Mouse (Mus musculus): ENCODE results near the gene Adgrv1. TPM values are rescaled to one million over a fixed set of nuclear protein-coding genes. Genes with fewer than 3 reads are reported as not detected.
"Not testable (repeated sequence)": the region's sequence is repeated elsewhere in the genome, so short reads cannot be mapped to it uniquely, and the experiment has no call there.

The Adgrv1 gene
- polyA plus RNA-seq, 1 experiment from 2014 or later, result 38.5 TPM

DNA sequence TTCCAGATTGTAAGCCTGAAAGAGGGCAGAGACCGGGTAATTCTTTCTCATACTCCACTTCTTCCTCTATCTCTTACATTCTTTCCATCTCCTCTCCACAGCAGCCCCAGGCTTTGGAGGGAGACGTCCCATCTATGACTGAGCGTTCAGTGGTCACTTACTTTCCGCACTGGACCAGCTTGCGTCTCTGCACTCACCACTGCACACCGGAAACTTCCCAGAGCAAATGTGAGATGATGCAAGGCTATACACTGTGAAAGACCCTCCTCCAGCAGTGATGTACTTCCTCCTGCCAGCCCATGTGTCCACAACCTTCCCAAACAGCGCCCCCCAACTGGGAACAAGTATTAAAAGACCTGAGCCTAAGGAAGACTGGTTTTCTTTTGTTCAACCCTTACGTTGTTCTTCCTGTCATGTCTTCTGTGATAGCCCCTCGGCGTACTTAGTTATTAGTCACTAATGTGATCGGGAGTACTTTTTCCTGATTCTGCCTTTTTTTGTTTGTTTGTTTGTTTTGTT lies 11.2 kb upstream of the Adgrv1 start:
- Histone ChIP-seq H3K9ac (replicated peaks) (no peak overlapping the region), H3K27ac (replicated peaks) (no peak overlapping the region), H3K27me3 (no peaks in the 10 kb centered on the region), H3K4me3 (no peak overlapping the region), H3K4me2 (replicated peaks) (no peak overlapping the region), H3K36me3 (no peaks in the 10 kb centered on the region), H3K9me3 (no peaks in the 10 kb centered on the region), H3K4me1 (peaks cover 18% of the 10 kb centered on the region)
- ATAC-seq (ENCODE audit: low FRiP score, low read depth), result no peak
- WGBS, result 89% methylated on average over 11 of the region's 11 CpGs

DNA sequence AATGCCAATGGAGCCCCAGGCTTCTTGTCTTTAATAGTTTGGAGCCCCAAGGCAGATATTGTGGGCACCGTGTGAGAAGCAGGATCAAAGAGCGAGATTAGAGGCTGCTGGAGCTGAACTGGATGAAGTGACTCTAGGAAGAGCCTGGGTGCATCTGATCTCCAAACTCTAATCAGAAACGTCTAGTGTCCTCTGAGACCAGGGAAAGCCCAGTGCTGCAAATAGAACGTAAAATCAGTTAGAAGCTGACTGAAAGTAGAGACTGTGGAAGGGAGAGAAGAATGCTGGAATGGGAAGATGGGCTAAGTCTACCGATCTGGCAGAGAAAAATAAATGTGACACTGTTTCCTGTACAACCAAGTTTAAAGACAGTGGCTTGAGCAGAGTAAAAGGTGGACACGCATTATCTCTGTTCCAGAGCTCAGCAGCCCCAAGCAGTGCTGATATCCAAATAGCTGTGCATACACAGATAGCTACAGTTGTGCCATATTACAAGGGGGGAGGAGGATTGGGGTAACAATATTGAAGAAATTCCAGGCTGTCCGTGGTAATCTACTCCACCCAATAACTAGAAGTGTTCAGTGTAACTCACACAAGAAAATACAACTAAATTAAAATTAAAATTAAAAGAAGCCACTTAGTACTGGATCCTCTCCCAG lies 9.7 kb upstream of the Adgrv1 start:
- 48% methylated on average over 7 of the region's 7 CpGs for WGBS
- Histone ChIP-seq H3K36me3 (no peaks in the 10 kb centered on the region), H3K27me3 (no peaks in the 10 kb centered on the region), H3K9me3 (no peaks in the 10 kb centered on the region), H3K9ac (replicated peaks) (no peak overlapping the region), H3K4me1 (peaks cover 18% of the 10 kb centered on the region), H3K27ac (replicated peaks) (peak overlapping the region; percentile 52), H3K4me3 (no peak overlapping the region), H3K4me2 (replicated peaks) (no peak overlapping the region)
- no peak for ATAC-seq (ENCODE audit: low FRiP score, low read depth)

DNA sequence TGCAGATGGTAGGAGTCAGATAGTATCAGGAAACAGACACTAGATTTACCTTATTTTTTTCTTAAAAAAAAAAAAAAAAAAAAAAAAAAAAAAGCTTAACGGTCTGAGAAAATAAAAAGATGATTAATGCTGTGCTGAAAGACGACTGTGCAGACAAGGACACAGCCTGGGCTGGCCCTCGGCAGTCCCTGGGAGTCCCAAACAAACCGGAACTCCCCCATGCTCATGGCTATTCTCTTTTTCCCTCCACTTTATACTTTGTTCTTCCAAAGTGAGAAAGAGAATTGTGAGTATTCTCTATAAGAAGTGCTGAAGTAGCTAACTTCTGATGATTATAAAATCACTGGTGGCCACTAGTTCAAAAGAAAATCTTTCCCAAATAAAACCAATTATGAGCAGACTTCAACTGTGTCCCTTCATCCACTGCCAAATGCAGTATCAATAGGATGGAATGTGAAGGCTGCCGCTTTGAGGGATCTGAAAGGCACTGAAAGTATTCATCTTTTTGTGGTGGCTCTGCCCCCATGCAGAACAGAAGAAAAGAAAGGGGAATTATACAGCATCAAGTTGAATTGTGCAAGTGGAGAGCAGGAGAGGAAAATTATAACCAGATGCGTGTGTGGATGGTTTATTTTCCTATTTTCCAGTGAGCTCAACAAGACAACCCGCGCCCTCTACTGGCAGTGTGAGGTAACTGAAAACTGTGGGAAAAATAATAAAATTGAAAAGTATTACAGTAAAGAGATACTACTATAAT lies 8.5 kb upstream of the Adgrv1 start:
- H3K9ac ChIP-seq (replicated peaks), result no peak overlapping the region
- no peak overlapping the region; the same call in 1 of the 2 replicates for H3K4me3 ChIP-seq
- WGBS, result 4% methylated on average over 8 of the region's 8 CpGs
- peak overlapping the region; percentile 39 for H3K4me2 ChIP-seq (replicated peaks)
- peaks cover 4% of the 10 kb centered on the region; the same call in 1 of the 2 replicates for H3K27me3 ChIP-seq
- peak overlapping the region; percentile 75 for H3K27ac ChIP-seq (replicated peaks)
- H3K36me3 ChIP-seq, result no peaks in the 10 kb centered on the region
- peak; percentile 68 for ATAC-seq (ENCODE audit: low FRiP score, low read depth)
- peaks cover 18% of the 10 kb centered on the region for H3K4me1 ChIP-seq
- H3K9me3 ChIP-seq, result no peaks in the 10 kb centered on the region

- no peaks in the 10 kb centered on the region for H3K36me3 ChIP-seq
- peaks cover 4% of the 10 kb centered on the region; the same call in 1 of the 2 replicates for H3K27me3 ChIP-seq
- peak; percentile 42 for ATAC-seq (ENCODE audit: low FRiP score, low read depth)
- no peaks in the 10 kb centered on the region for H3K9me3 ChIP-seq
- H3K27ac ChIP-seq (replicated peaks), result peak overlapping the region; percentile 75
- WGBS, result 45% methylated on average over 6 of the region's 6 CpGs
- H3K4me1 ChIP-seq, result peaks cover 18% of the 10 kb centered on the region
- no peak overlapping the region for H3K4me2 ChIP-seq (replicated peaks)
- no peak overlapping the region for H3K4me3 ChIP-seq
- no peak overlapping the region for H3K9ac ChIP-seq (replicated peaks)
Observed at GRCm38 (mm10) chr13:81640881-81641280, 7.9 kb upstream of the Adgrv1 start.

DNA sequence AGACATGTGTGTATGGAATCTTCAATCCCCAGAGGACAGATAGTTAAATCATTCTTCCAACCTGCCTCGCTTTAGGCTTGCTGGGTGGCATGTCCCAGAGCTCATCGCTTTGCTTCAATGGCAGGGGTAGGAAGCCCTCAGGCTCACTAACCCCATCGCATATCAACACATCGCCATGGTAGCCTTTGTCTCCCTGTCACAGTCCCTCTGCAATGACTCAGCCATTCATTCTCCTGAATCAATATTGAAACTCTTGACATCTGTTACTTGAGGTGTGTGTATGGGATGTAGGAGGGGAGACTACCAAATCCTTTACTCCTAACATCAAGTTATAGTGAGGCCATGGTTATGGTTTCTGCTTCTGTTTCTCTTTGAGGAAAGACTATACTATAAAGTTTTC lies 6.7 kb upstream of the Adgrv1 start:
- Histone ChIP-seq H3K36me3 (no peaks in the 10 kb centered on the region), H3K9me3 (no peaks in the 10 kb centered on the region), H3K27me3 (peaks cover 4% of the 10 kb centered on the region; the same call in 1 of the 2 replicates), H3K4me1 (peaks cover 18% of the 10 kb centered on the region), H3K4me3 (no peak overlapping the region), H3K27ac (replicated peaks) (no peak overlapping the region), H3K4me2 (replicated peaks) (no peak overlapping the region), H3K9ac (replicated peaks) (no peak overlapping the region)
- WGBS, result 9% methylated on average over 4 of the region's 4 CpGs
- ATAC-seq (ENCODE audit: low FRiP score, low read depth), result peak; percentile 72

GRCm38 (mm10) chr13:81630566-81630965 lies 2.4 kb downstream of the Adgrv1 start:
- peaks cover 44% of the 10 kb centered on the region for H3K4me1 ChIP-seq
- peak; percentile 39; the same call in 1 of the 2 replicates for ATAC-seq (ENCODE audit: low FRiP score, low read depth)
- peak overlapping the region; percentile 69 for H3K27ac ChIP-seq (replicated peaks)
- H3K9me3 ChIP-seq, result no peaks in the 10 kb centered on the region
- peak overlapping the region; percentile 48 for H3K4me2 ChIP-seq (replicated peaks)
- no peak overlapping the region for H3K9ac ChIP-seq (replicated peaks)
- H3K4me3 ChIP-seq, result peak overlapping the region; percentile 26
- H3K27me3 ChIP-seq, result peaks cover 3% of the 10 kb centered on the region; the same call in 1 of the 2 replicates
- 4% methylated on average over 5 of the region's 5 CpGs for WGBS
- no peaks in the 10 kb centered on the region for H3K36me3 ChIP-seq

DNA sequence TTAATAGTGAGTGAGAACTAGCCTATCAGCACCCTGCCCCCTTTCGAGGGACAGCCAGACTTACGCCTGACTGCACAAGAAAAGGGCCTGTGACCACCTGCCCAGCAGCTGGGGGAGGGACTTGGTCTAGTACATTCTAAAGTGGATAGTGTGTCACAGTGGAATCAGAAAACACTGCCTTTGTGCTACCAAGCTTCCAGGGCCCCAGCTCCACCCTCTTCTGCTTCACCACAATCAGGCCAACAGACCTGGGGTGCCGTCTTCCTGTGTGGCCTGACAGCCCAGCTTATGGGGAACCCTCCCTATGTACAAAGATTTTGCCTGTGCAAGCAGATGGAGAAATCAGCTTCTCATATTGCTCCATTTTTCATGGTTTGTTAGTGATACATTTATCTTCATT lies 3.6 kb downstream of the Adgrv1 start:
- ATAC-seq (ENCODE audit: low FRiP score, low read depth), result peak; percentile 18
- no peak overlapping the region for H3K4me3 ChIP-seq
- peak overlapping the region; percentile 69 for H3K27ac ChIP-seq (replicated peaks)
- peaks cover 3% of the 10 kb centered on the region; the same call in 1 of the 2 replicates for H3K27me3 ChIP-seq
- H3K4me1 ChIP-seq, result peaks cover 42% of the 10 kb centered on the region
- peak overlapping the region; percentile 48; the same call in 1 of the 2 replicates for H3K4me2 ChIP-seq (replicated peaks)
- H3K9me3 ChIP-seq, result no peaks in the 10 kb centered on the region
- H3K36me3 ChIP-seq, result no peaks in the 10 kb centered on the region
- H3K9ac ChIP-seq (replicated peaks), result no peak overlapping the region
- WGBS, result 13% methylated on average over 3 of the region's 3 CpGs

DNA sequence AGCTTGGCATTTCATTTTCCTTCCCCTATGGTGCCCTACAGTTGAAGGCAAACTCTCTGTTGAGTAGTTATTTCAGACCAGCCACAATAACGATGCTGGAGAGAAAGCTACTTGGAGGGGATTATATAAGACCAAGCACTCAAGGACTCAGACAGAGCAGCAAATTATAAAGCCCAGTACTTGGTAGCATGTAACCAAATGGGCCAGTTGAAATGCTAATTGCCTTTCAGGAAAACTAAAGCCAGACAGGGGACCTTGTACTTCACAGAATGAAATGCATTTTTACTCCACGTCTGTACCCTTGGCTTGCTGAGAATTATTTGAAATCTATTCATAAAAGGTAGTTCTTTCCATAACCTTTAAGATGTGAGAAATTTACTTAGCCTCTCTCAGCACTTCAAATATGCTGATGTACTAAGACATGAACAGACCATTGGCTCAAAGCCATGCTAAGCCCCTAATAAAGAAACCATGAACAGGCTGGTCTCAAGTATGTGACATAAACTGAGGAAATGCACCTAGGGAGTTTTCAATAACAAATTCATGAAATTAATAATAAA lies 4.2 kb downstream of the Adgrv1 start:
- H3K27me3 ChIP-seq, result peaks cover 3% of the 10 kb centered on the region; the same call in 1 of the 2 replicates
- ATAC-seq (ENCODE audit: low FRiP score, low read depth), result no peak
- H3K36me3 ChIP-seq, result no peaks in the 10 kb centered on the region
- peaks cover 39% of the 10 kb centered on the region for H3K4me1 ChIP-seq
- H3K27ac ChIP-seq (replicated peaks), result peak overlapping the region; percentile 52
- H3K9ac ChIP-seq (replicated peaks), result no peak overlapping the region
- WGBS, result 14% methylated on average over 2 of the region's 2 CpGs
- H3K4me3 ChIP-seq, result no peak overlapping the region
- peak overlapping the region; percentile 11; the same call in 1 of the 2 replicates for H3K4me2 ChIP-seq (replicated peaks)
- H3K9me3 ChIP-seq, result no peaks in the 10 kb centered on the region

DNA sequence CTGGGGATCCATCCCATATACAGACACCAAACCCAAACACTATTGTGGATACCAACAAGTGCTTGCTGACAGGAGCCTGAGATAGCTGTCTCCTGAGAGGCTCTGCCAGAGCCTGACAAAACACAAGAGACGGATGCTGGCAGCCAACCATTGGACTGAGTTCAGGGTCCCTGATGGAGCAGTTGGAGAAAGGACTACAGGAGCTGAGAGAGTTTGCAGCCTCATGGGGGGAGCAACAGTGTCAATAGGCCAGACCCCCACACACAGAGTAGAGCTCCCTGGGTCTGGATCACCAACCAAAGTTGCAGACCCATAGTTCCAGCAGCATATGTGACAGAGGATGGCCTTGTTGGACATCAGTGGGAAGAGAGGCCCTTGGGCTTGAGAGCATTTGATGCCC lies 5.1 kb downstream of the Adgrv1 start:
- 45% methylated on average over 1 of the region's 1 CpGs for WGBS
- not testable (repeated sequence) for H3K36me3 ChIP-seq; H3K4me3 ChIP-seq; H3K9me3 ChIP-seq; ATAC-seq (ENCODE audit: low FRiP score, low read depth); H3K27me3 ChIP-seq; H3K9ac ChIP-seq (replicated peaks)
- 0 out of 2 replicates have a peak overlapping the region, but pooled peaks have one; percentile 20 for H3K27ac ChIP-seq (replicated peaks)
- peaks cover 35% of the 10 kb centered on the region for H3K4me1 ChIP-seq
- peak overlapping the region; percentile 29 for H3K4me2 ChIP-seq (replicated peaks)

- Histone ChIP-seq H3K4me3 (no peak overlapping the region), H3K27ac (replicated peaks) (no peak overlapping the region), H3K36me3 (peaks cover 23% of the 10 kb centered on the region), H3K4me2 (replicated peaks) (no peak overlapping the region), H3K4me1 (no peaks in the 10 kb centered on the region), H3K9ac (replicated peaks) (no peak overlapping the region), H3K27me3 (no peaks in the 10 kb centered on the region), H3K9me3 (peaks cover 13% of the 10 kb centered on the region)
- no peak for ATAC-seq (ENCODE audit: low FRiP score, low read depth)
- 95% methylated on average over 4 of the region's 4 CpGs for WGBS
Observed at GRCm38 (mm10) chr13:81610349-81610748, 22.6 kb downstream of the Adgrv1 start.

- 92% methylated on average over 2 of the region's 2 CpGs for WGBS
- no peak overlapping the region for H3K9ac ChIP-seq (replicated peaks)
- peaks cover 18% of the 10 kb centered on the region for H3K9me3 ChIP-seq
- H3K27me3 ChIP-seq, result no peaks in the 10 kb centered on the region
- H3K36me3 ChIP-seq, result peaks cover 19% of the 10 kb centered on the region
- H3K4me3 ChIP-seq, result no peak overlapping the region
- no peak for ATAC-seq (ENCODE audit: low FRiP score, low read depth)
- H3K4me1 ChIP-seq, result no peaks in the 10 kb centered on the region
- H3K4me2 ChIP-seq (replicated peaks), result no peak overlapping the region
- H3K27ac ChIP-seq (replicated peaks), result no peak overlapping the region
Observed at GRCm38 (mm10) chr13:81606991-81607390, 26.0 kb downstream of the Adgrv1 start.
